Mouse (Mus musculus) heart, adult 2 months (tissue): ENCODE results near the gene Macrod1. TPM values are rescaled to one million over a fixed set of nuclear protein-coding genes. Genes with fewer than 3 reads are reported as not detected.

Source experiments
- DNase-seq, 2 experiments: peaks; one replicate each; pipeline ENCODE4 v3.0.0; 2021
- H3K27ac ChIP-seq: fragments of 200-600 bp; 2 replicates; pipeline ENCODE4 v1.8.1; 2022
- H3K27me3 ChIP-seq: fragments of 200-500 bp; 2 replicates; pipeline ENCODE4 v1.6.1; 2012; ENCODE audit warnings: mild to moderate bottlenecking, low read length, inconsistent platforms, mixed read lengths; ENCODE audit not compliant: control insufficient read depth, insufficient read depth
- H3K36me3 ChIP-seq: fragments of 200-500 bp; 2 replicates; pipeline ENCODE4 v1.6.1; 2012; ENCODE audit warnings: low read length, inconsistent platforms; ENCODE audit not compliant: control insufficient read depth, insufficient read depth
- H3K4me1 ChIP-seq: fragments of 200-500 bp; 2 replicates; pipeline ENCODE4 v1.6.1; 2011; ENCODE audit warnings: low read length; ENCODE audit not compliant: control insufficient read depth, insufficient read depth
- H3K4me3 ChIP-seq: fragments of 200-600 bp; 2 replicates; pipeline ENCODE4 v1.8.1; 2022
- H3K79me2 ChIP-seq: fragments of 200-500 bp; replicated peaks from 2 replicates; pipeline ENCODE4 v1.6.1; 2012; ENCODE audit warnings: mild to moderate bottlenecking, inconsistent platforms, low read length, moderate library complexity, mixed read lengths; ENCODE audit not compliant: control insufficient read depth, insufficient read depth
- H3K9ac ChIP-seq: fragments of 200-500 bp; 2 replicates; pipeline ENCODE4 v1.6.1; 2012; ENCODE audit warnings: low read depth, mild to moderate bottlenecking, control low read depth, inconsistent platforms, low read length, mixed read lengths
- CTCF ChIP-seq: fragments of 200-600 bp; IDR thresholded peaks from 2 replicates; pipeline ENCODE4 v1.8.1; 2022; ENCODE audit warnings: antibody characterized with exemption, mild to moderate bottlenecking, moderate library complexity
- EP300 ChIP-seq: fragments of 200-500 bp; IDR thresholded peaks from 2 replicates; pipeline ENCODE4 v1.6.1; 2011; ENCODE audit warnings: low read depth, low read length, control low read depth; ENCODE audit not compliant: insufficient read depth
- POLR2A ChIP-seq: fragments of 200-500 bp; IDR thresholded peaks from 2 replicates; pipeline ENCODE4 v1.6.1; 2011; ENCODE audit warnings: mild to moderate bottlenecking, low read depth, low read length, control low read depth; ENCODE audit not compliant: insufficient read depth
- WGBS: fragments of 180-500 bp; shearing (Covaris S2); methylation state at CpG from one replicate; pipeline ENCODE4 v1.1.7; 2018; 5-methylcytosine and 5-hydroxymethylcytosine counted together
- intact Hi-C: fragments of 180-260 bp; cut with DNase I; formaldehyde crosslinking; loops from one replicate; pipeline ENCODE4 v1.15.1; 2025
- polyA plus RNA-seq: library from polyadenylated mRNA; depleted of rRNA; stranded (reverse); fragments of >200 nt; gene quantifications from 2 replicates; pipeline ENCODE4 v1.2.3, GENCODE M21; 2012
- total RNA-seq, 2 experiments: library from RNA; stranded (reverse); gene quantifications; 2 replicates each; pipeline ENCODE4 v1.2.3; 2021

The Macrod1 gene
- total and polyA plus RNA-seq, 3 experiments = 262 to 309 (median 278) TPM

DNA sequence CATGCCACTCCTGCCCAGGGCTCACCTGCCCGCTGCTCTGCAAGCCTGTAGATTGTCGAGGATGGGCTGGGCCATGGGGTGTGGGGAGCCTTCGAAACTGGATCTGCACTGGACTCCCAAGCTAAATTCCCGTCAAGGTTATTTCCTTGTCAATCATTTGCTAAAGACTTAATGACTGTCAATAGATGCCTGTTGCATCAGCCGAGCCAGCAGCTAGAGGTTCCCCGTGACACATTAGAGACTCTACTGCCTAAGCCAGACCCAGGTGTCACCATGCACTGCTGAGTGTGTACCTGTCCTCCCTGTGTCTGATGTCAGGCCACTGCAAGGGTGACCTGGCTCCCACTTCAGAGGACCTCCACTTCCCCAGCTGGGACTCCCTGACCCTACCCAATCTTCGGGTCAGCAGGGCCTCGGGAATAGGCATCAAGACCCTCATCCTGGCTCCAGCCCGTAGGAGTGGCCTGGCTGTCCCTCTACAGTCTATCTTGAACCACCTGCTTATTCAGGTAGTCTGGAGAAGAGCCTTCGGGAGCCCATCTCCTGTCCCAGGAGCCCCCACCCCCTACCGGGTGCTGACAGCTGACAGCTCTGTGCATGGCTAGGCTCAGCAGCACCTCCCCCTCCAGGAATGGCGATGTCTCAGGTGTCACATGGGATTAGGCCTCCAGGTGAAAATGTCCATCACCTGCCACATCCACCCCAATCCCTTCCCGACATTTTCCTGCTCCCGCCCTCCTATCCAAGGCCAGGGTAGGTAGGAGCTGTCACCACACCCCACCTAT lies 80.3 kb downstream of the Macrod1 start:
- no peak overlapping the region; the same call in 1 of the 2 replicates for H3K27ac ChIP-seq
- no peak overlapping the region for H3K9ac ChIP-seq

DNA sequence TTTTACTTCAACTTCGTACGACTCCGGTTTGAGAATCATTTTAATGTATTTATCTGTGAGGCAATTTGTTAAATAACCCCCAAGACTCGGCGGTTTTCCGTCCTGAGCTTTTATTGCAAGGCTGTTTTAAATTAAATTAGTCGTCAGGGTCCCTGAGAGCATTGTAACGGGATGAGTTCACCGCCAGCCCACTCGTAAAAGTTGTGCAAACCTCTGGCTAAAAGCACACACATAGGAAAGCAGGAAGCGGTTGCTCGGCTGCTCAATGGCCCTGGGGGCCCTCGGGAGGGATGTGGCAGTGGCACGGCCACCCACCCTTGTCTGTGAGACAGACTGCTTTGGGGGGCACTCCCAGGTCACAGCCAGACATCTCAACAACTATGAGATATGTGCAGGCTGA lies 81.7 kb downstream of the Macrod1 start:
- no peaks in the 10 kb centered on the region for H3K36me3 ChIP-seq
- H3K9ac ChIP-seq = no peak overlapping the region
- no peaks in the 10 kb centered on the region for H3K27me3 ChIP-seq
- no peaks in the 10 kb centered on the region for H3K79me2 ChIP-seq
- H3K4me3 ChIP-seq = no peak overlapping the region
- peaks cover 11% of the 10 kb centered on the region for H3K4me1 ChIP-seq
- 75% methylated on average over 14 of the region's 14 CpGs for WGBS
- intact Hi-C loops = no loop called here
- H3K27ac ChIP-seq = no peak overlapping the region
- DNase-seq = no peak
- TF ChIP-seq CTCF (no peak), EP300 (no peak), POLR2A (no peak)

More for the DNA sequence above, 80.3 kb downstream of the Macrod1 start:
- Histone ChIP-seq H3K4me3 (no peak overlapping the region), H3K4me1 (peaks cover 10% of the 10 kb centered on the region), H3K36me3 (no peaks in the 10 kb centered on the region), H3K27me3 (no peaks in the 10 kb centered on the region), H3K79me2 (no peaks in the 10 kb centered on the region)
- no peak for TF ChIP-seq CTCF
- no peak for TF ChIP-seq POLR2A
- no peak for TF ChIP-seq EP300
- no peak for DNase-seq
- intact Hi-C loops = no loop called here
- WGBS = 46% methylated on average over 14 of the region's 14 CpGs

DNA sequence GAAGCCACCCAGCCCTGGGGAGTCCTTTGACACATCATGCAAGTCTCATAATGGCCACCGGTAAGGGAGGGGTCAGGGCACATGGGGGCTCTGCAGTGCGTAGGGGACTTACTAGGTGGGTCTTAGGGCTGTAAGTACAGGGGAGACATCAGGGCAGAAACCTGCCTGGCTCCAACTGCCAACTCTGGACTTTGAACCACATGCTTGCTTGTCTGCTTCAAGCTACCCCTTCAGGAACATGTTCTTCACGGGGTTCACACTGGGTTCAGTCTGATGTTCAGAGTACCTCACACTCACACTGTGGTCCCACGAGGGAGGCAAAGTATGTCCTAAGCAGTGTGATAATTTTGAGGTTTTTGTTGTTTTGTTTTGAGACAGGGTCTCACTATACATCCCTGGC lies 82.7 kb downstream of the Macrod1 start:
- Histone ChIP-seq H3K36me3 (no peaks in the 10 kb centered on the region), H3K27me3 (peaks cover 2% of the 10 kb centered on the region; the same call in 1 of the 2 replicates), H3K79me2 (no peaks in the 10 kb centered on the region), H3K27ac (no peak overlapping the region), H3K9ac (no peak overlapping the region), H3K4me3 (no peak overlapping the region), H3K4me1 (peaks cover 11% of the 10 kb centered on the region)
- TF ChIP-seq EP300 = no peak
- no peak for TF ChIP-seq CTCF
- TF ChIP-seq POLR2A = no peak
- DNase-seq = no peak
- intact Hi-C loops = no loop called here
- 62% methylated on average over 4 of the region's 4 CpGs for WGBS

DNA sequence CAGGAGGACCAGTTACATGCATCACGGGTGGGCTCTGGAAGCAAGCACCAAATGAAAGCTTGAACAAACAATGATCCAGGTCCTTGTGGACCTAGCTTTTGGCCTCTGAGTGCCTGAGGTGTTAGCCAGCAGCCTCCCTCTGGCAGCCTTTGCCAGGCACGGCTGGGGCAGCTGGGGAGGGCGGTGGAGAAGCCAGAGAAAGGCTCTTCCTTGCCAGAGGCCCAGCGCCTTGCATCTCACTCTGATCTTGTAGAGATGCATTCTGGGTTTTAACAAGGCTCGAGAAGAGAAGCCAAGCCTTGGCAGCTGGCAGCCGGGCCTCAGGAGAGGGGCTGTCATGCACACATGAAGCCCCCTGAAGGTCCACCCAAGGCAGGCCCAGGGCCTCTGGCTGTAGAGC lies 83.8 kb downstream of the Macrod1 start:
- intact Hi-C loops = no loop called here
- H3K9ac ChIP-seq = no peak overlapping the region
- no peak for TF ChIP-seq EP300
- TF ChIP-seq POLR2A = no peak
- no peak for TF ChIP-seq CTCF
- H3K27ac ChIP-seq = no peak overlapping the region
- DNase-seq = no peak
- no peaks in the 10 kb centered on the region for H3K79me2 ChIP-seq
- peaks cover 2% of the 10 kb centered on the region; the same call in 1 of the 2 replicates for H3K27me3 ChIP-seq
- peaks cover 6% of the 10 kb centered on the region for H3K4me1 ChIP-seq
- no peak overlapping the region for H3K4me3 ChIP-seq
- H3K36me3 ChIP-seq = no peaks in the 10 kb centered on the region
- 58% methylated on average over 6 of the region's 6 CpGs for WGBS

DNA sequence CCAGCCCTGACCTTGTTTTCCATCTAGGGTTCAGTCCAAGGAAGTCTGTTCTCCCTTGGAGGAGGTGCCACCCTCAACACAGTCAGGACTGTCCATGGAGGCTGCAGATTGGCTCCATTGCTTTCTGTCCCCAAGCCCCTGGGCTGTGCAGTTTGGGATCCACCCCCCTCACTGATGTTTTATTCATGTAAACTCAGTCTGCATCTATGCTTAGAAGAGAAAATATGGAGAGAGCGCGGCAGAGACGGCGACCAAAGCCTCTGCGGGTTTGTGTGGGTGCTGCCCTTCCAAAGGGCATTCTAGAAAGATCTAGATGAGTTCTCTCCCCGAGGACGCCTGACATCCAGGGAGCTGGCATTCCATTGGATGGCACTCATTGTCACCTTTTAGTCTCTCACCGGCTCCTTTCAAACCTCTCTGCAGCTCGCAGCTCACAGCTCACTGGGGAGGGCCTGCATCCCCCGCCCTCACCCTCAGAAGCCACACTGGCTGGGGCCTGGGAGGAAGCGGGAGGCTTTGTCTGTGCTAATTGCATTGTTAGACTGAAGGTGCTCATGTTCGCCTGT lies 84.3 kb downstream of the Macrod1 start:
- Histone ChIP-seq H3K4me1 (peaks cover 6% of the 10 kb centered on the region), H3K9ac (no peak overlapping the region), H3K4me3 (no peak overlapping the region), H3K36me3 (no peaks in the 10 kb centered on the region), H3K27ac (peak overlapping the region; percentile 9; the same call in 1 of the 2 replicates), H3K27me3 (peaks cover 2% of the 10 kb centered on the region; the same call in 1 of the 2 replicates), H3K79me2 (no peaks in the 10 kb centered on the region)
- DNase-seq = no peak
- TF ChIP-seq EP300 (no peak), CTCF (no peak), POLR2A (no peak)
- intact Hi-C loops = no loop called here
- WGBS = 64% methylated on average over 12 of the region's 12 CpGs
